Mouse (Mus musculus) effector memory CD4-positive, alpha-beta T cell, adult 7 months (primary cell): Measurements from ENCODE around the gene Chmp2a. TPM values are rescaled to one million over a fixed set of nuclear protein-coding genes. Genes with fewer than 3 reads are reported as not detected.

Source experiments
- polyA plus RNA-seq: library from polyadenylated mRNA; unstranded; fragments of 100-300 nt; shearing (Covaris generic); gene quantifications from one replicate; pipeline ENCODE4 v1.2.1, GENCODE M21; 2017

The Chmp2a gene
- polyA plus RNA-seq, result 170 TPM

DNA sequence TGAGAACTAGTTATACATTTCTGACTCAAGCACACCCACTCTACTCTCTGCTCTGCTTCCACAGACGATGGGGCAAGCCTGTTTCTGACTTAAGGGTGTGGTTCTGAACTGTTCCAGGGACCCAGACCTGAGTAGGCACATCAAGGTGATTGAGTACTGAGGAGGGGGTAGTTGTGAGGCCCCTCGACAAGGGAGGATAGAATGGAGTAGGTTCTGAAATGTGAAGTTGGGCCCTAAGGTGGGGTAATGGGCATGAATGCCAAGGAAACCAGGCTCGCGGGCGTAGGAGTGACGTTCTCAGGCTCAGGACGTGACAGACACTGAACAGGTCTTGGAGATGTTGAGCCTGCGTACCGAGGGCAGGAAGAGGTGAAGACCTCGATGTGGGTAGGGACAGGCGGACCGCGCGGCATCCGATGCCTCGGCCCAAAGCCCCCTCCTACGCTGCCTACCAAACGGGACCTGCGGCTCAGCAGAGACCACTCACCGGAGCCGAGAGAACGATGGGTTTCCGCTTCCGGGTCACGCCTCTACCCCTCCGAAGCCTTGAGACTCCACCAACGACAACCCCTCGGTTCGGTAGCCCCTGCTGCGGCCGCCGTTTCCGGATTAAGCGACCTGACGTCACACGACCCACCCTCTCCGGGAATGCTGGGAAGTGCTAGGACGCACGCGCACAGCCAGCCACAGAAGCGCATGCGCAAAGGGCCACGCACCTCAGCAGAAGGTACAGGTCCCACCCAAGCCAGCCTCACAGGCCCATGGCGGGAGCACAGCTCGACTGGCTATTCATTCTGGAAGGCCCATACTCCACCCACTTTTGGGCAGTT, at the start of gene Chmp2a:
Gene Chmp2a, minus strand, starts transcription at position 660 of the 830 bp plus-strand sequence.

DNA sequence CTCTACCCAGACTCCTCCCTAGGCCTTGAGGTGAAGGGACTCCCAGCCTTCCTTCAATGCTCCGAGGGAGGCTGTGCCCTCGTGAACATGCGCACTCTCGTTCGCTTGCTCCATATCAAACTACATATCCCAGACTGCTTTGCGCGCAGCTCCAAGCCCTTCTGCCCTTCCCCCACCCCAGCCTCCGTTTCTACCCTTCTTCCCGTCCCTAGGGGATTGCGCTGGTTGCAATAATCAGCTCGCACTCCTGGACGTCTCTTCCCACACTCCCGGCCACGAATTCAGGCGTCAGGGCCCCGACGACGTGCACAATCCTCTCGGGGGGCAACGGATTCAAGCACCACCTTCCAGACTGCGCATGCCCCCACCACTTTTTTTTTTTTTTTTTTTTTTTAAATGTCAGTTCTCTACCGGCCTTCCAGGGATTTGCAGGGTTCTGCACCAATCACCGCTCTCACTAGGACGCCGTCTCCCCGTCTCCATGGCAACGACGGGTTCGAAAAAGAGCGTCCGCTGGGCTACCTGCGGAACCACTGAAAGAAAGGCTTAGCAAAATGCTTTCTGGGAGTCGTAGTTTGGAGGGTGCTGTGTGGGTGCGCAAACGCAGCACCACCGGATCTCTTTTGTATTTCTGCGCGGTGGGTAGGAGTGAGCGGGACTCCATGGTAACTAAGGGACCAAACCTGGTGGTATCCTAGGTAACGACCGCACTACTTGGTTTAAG, 19.8 kb upstream of the Chmp2a start, which contains the start of gene Mzf1:
Gene Mzf1, minus strand, starts transcription at position 478 of the 724 bp plus-strand sequence.

GRCm38 (mm10) chr7:13037901-13038555, 3.4 kb upstream of the Chmp2a start, which contains the start of gene Ube2m:
Gene Ube2m, minus strand, starts transcription at chr7:13038275.

GRCm38 (mm10) chr7:13010005-13010908, 24.4 kb downstream of the Chmp2a start, which contains the start of gene Zbtb45:
Gene Zbtb45, minus strand, starts transcription at chr7:13010034.

DNA sequence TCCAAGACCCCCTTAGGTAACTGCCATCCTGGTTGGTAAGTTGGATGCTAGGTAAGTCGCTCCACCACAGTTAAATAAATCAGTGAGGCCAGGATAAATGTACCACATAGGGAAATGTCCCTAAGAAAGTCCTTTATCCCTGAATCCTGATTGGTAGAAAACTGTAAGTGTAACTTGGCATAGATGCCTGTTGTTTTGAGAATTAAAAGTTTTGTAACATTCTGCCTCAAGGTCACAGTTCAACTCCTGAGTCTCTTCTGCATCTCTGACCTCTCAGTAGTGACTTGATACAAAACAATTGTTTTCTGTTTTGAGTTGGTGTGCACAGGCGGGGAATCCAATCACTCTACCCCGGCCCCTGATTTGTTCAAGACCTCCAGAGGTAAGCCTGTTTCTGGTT, 35.8 kb downstream of the Chmp2a start, which contains the start of gene Trim28:
Gene Trim28, plus strand, starts transcription at position 264 of the 400 bp plus-strand sequence.

DNA sequence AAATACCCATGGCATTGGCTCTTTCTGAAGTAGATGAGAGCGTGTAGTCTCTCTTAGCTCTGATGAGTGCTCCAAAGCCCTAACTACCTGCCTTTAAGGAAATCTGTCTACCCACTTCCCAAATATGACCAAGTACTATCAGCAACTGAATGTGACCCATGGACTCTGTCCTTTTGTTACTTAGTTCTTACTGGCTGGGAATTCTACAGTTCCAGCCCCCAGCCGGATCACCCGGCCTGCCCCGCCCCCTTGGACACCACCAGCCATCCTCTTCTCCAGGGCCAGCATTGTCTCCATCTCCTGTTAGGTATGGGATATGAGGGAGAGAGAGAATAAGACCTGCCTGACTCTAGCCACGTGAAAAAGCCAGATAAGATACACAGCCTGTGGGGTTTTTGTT, 36.6 kb downstream of the Chmp2a start, which contains the start of gene Slc27a5:
Gene Slc27a5, minus strand, starts transcription at position 140 of the 400 bp plus-strand sequence.

Other genes starting within 250 kb of the Chmp2a start
- 14.1 TPM for gene Zscan18, start 231.2 kb downstream of the Chmp2a start, polyA plus RNA-seq
- 6.6 TPM for gene Zfp329, start 215.9 kb downstream of the Chmp2a start, polyA plus RNA-seq
- 97.7 TPM for gene Zfp110, start 200.0 kb downstream of the Chmp2a start, polyA plus RNA-seq
- gene Zfp128, start 153.6 kb downstream of the Chmp2a start, polyA plus RNA-seq, result 0.33 TPM
- gene Zscan22, start 137.0 kb downstream of the Chmp2a start, polyA plus RNA-seq, result 6.1 TPM
- 1,064 TPM for gene Rps5, start 112.5 kb downstream of the Chmp2a start, polyA plus RNA-seq
- gene Rnf225, start 107.4 kb downstream of the Chmp2a start, polyA plus RNA-seq, result 0.16 TPM
- gene Zfp324, start 69.0 kb downstream of the Chmp2a start, polyA plus RNA-seq, result 1.0 TPM
- 4.5 TPM for gene Zfp446, start 57.0 kb downstream of the Chmp2a start, polyA plus RNA-seq
- gene Slc27a5, start 36.6 kb downstream of the Chmp2a start, polyA plus RNA-seq, result 0.96 TPM
- 88.3 TPM for gene Trim28, start 35.7 kb downstream of the Chmp2a start, polyA plus RNA-seq
- 5.0 TPM for gene Zbtb45, start 24.8 kb downstream of the Chmp2a start, polyA plus RNA-seq
- gene Ube2m, start 3.5 kb upstream of the Chmp2a start, polyA plus RNA-seq, result 140 TPM
- 0.67 TPM for gene Mzf1, start 20.0 kb upstream of the Chmp2a start, polyA plus RNA-seq
- 0.06 TPM for gene Vmn1r85, start 60.4 kb upstream of the Chmp2a start, polyA plus RNA-seq
- 0.06 TPM for gene Vmn1r86, start 85.1 kb upstream of the Chmp2a start, polyA plus RNA-seq
- not detected for gene Vmn1r87, start 105.3 kb upstream of the Chmp2a start, polyA plus RNA-seq
- gene Vmn1r88, start 124.8 kb upstream of the Chmp2a start, polyA plus RNA-seq, result 0.13 TPM
- gene Vmn1r89, start 178.2 kb upstream of the Chmp2a start, polyA plus RNA-seq, result not detected
- 14.0 TPM for gene Lig1, start 242.5 kb upstream of the Chmp2a start, polyA plus RNA-seq
- gene Zswim9, start 243.9 kb upstream of the Chmp2a start, polyA plus RNA-seq, result 1.6 TPM